Mouse (Mus musculus): ENCODE measurements around the gene Tnfrsf21. TPM values are rescaled to one million over a fixed set of nuclear protein-coding genes. Genes with fewer than 3 reads are reported as not detected.

Gene Tnfrsf21
- polyA plus RNA-seq, 1 experiment, result 5.3 TPM

GRCm38 (mm10) chr17:43021017-43021416, 4.7 kb downstream of the Tnfrsf21 start:
- H3K36me3 ChIP-seq (ENCODE audit: control insufficient read depth), result peaks cover 74% of the 10 kb centered on the region
- no peaks in the 10 kb centered on the region for H3K27me3 ChIP-seq (ENCODE audit: control insufficient read depth)
- H3K4me3 ChIP-seq (replicated peaks), result no peak overlapping the region
- peaks cover 89% of the 10 kb centered on the region for H3K4me1 ChIP-seq (ENCODE audit: control insufficient read depth)
- TF ChIP-seq TAL1 (IDR thresholded peaks at IDR 0.05; ENCODE audit: low read length) (no peak), GATA1 (IDR thresholded peaks at IDR 0.05; ENCODE audit: low read length) (no peak)
- no peaks in the 10 kb centered on the region for H3K9me3 ChIP-seq (ENCODE audit: control insufficient read depth, low read length)

GRCm38 (mm10) chr17:43022056-43022455, 5.7 kb downstream of the Tnfrsf21 start:
- H3K36me3 ChIP-seq (ENCODE audit: control insufficient read depth), result peaks cover 82% of the 10 kb centered on the region
- peaks cover 95% of the 10 kb centered on the region for H3K4me1 ChIP-seq (ENCODE audit: control insufficient read depth)
- H3K4me3 ChIP-seq (replicated peaks), result no peak overlapping the region
- no peaks in the 10 kb centered on the region for H3K9me3 ChIP-seq (ENCODE audit: control insufficient read depth, low read length)
- no peak for TF ChIP-seq GATA1 (IDR thresholded peaks at IDR 0.05; ENCODE audit: low read length)
- TF ChIP-seq TAL1 (IDR thresholded peaks at IDR 0.05; ENCODE audit: low read length), result no peak
- no peaks in the 10 kb centered on the region for H3K27me3 ChIP-seq (ENCODE audit: control insufficient read depth)

GRCm38 (mm10) chr17:43023637-43024217, 7.4 kb downstream of the Tnfrsf21 start:
- Histone ChIP-seq H3K36me3 (ENCODE audit: control insufficient read depth) (peaks cover 85% of the 10 kb centered on the region), H3K4me3 (replicated peaks) (peak overlapping the region; percentile 57), H3K4me1 (ENCODE audit: control insufficient read depth) (peaks cover 97% of the 10 kb centered on the region), H3K27me3 (ENCODE audit: control insufficient read depth) (no peaks in the 10 kb centered on the region), H3K9me3 (ENCODE audit: control insufficient read depth, low read length) (no peaks in the 10 kb centered on the region)
- no peak for TF ChIP-seq TAL1 (IDR thresholded peaks at IDR 0.05; ENCODE audit: low read length)
- TF ChIP-seq GATA1 (IDR thresholded peaks at IDR 0.05; ENCODE audit: low read length), result no peak

- H3K27me3 ChIP-seq (ENCODE audit: control insufficient read depth), result no peaks in the 10 kb centered on the region
- peaks cover 80% of the 10 kb centered on the region for H3K36me3 ChIP-seq (ENCODE audit: control insufficient read depth)
- no peaks in the 10 kb centered on the region for H3K9me3 ChIP-seq (ENCODE audit: control insufficient read depth, low read length)
- peak overlapping the region; percentile 57 for H3K4me3 ChIP-seq (replicated peaks)
- no peak for TF ChIP-seq TAL1 (IDR thresholded peaks at IDR 0.05; ENCODE audit: low read length)
- no peak for TF ChIP-seq GATA1 (IDR thresholded peaks at IDR 0.05; ENCODE audit: low read length)
- H3K4me1 ChIP-seq (ENCODE audit: control insufficient read depth), result peaks cover 95% of the 10 kb centered on the region
Observed at GRCm38 (mm10) chr17:43024531-43024930, 8.2 kb downstream of the Tnfrsf21 start.

- peaks cover 80% of the 10 kb centered on the region for H3K36me3 ChIP-seq (ENCODE audit: control insufficient read depth)
- H3K4me3 ChIP-seq (replicated peaks), result peak overlapping the region; percentile 57
- TF ChIP-seq GATA1 (IDR thresholded peaks at IDR 0.05; ENCODE audit: low read length) (peak; percentile 83), TAL1 (IDR thresholded peaks at IDR 0.05; ENCODE audit: low read length) (peak; percentile 85)
- no peaks in the 10 kb centered on the region for H3K9me3 ChIP-seq (ENCODE audit: control insufficient read depth, low read length)
- H3K4me1 ChIP-seq (ENCODE audit: control insufficient read depth), result peaks cover 95% of the 10 kb centered on the region
- H3K27me3 ChIP-seq (ENCODE audit: control insufficient read depth), result no peaks in the 10 kb centered on the region
Observed at GRCm38 (mm10) chr17:43025048-43025447, 8.7 kb downstream of the Tnfrsf21 start.

- TF ChIP-seq TAL1 (IDR thresholded peaks at IDR 0.05; ENCODE audit: low read length) (no peak), GATA1 (IDR thresholded peaks at IDR 0.05; ENCODE audit: low read length) (no peak)
Observed at GRCm38 (mm10) chr17:43025819-43026593, 9.7 kb downstream of the Tnfrsf21 start.

GRCm38 (mm10) chr17:43026708-43027107, 10.4 kb downstream of the Tnfrsf21 start:
- Histone ChIP-seq H3K9me3 (ENCODE audit: control insufficient read depth, low read length) (no peaks in the 10 kb centered on the region), H3K27me3 (ENCODE audit: control insufficient read depth) (no peaks in the 10 kb centered on the region), H3K4me1 (ENCODE audit: control insufficient read depth) (peaks cover 93% of the 10 kb centered on the region), H3K36me3 (ENCODE audit: control insufficient read depth) (peaks cover 77% of the 10 kb centered on the region), H3K4me3 (replicated peaks) (no peak overlapping the region)
- TF ChIP-seq GATA1 (IDR thresholded peaks at IDR 0.05; ENCODE audit: low read length) (no peak), TAL1 (IDR thresholded peaks at IDR 0.05; ENCODE audit: low read length) (no peak)

More at GRCm38 (mm10) chr17:43025819-43026593, 9.7 kb downstream of the Tnfrsf21 start:
- Histone ChIP-seq H3K27me3 (ENCODE audit: control insufficient read depth) (no peaks in the 10 kb centered on the region), H3K36me3 (ENCODE audit: control insufficient read depth) (peaks cover 77% of the 10 kb centered on the region), H3K4me3 (replicated peaks) (peak overlapping the region; percentile 57), H3K9me3 (ENCODE audit: control insufficient read depth, low read length) (no peaks in the 10 kb centered on the region), H3K4me1 (ENCODE audit: control insufficient read depth) (peaks cover 93% of the 10 kb centered on the region)

GRCm38 (mm10) chr17:43029546-43029945, 13.2 kb downstream of the Tnfrsf21 start:
- H3K27me3 ChIP-seq (ENCODE audit: control insufficient read depth), result no peaks in the 10 kb centered on the region
- no peak for TF ChIP-seq TAL1 (IDR thresholded peaks at IDR 0.05; ENCODE audit: low read length)
- TF ChIP-seq GATA1 (IDR thresholded peaks at IDR 0.05; ENCODE audit: low read length), result no peak
- H3K4me1 ChIP-seq (ENCODE audit: control insufficient read depth), result peaks cover 85% of the 10 kb centered on the region
- H3K4me3 ChIP-seq (replicated peaks), result no peak overlapping the region
- H3K36me3 ChIP-seq (ENCODE audit: control insufficient read depth), result peaks cover 70% of the 10 kb centered on the region
- no peaks in the 10 kb centered on the region for H3K9me3 ChIP-seq (ENCODE audit: control insufficient read depth, low read length)

GRCm38 (mm10) chr17:43030290-43030689, 13.9 kb downstream of the Tnfrsf21 start:
- H3K4me1 ChIP-seq (ENCODE audit: control insufficient read depth), result peaks cover 85% of the 10 kb centered on the region
- no peaks in the 10 kb centered on the region for H3K27me3 ChIP-seq (ENCODE audit: control insufficient read depth)
- H3K36me3 ChIP-seq (ENCODE audit: control insufficient read depth), result peaks cover 74% of the 10 kb centered on the region
- TF ChIP-seq TAL1 (IDR thresholded peaks at IDR 0.05; ENCODE audit: low read length) (no peak), GATA1 (IDR thresholded peaks at IDR 0.05; ENCODE audit: low read length) (no peak)
- H3K4me3 ChIP-seq (replicated peaks), result no peak overlapping the region
- no peaks in the 10 kb centered on the region for H3K9me3 ChIP-seq (ENCODE audit: control insufficient read depth, low read length)

All from erythroblast, embryonic 14.5 days (primary cell).